Mouse (Mus musculus) brain, embryonic 14.5 days (tissue): ENCODE data around the gene Fnbp1l.

ENCODE experiments used
- CTCF ChIP-seq: fragments of 200-500 bp; IDR thresholded peaks from 2 replicates; pipeline ENCODE4 v1.5.1; 2012; ENCODE audit warnings: inconsistent platforms, mild to moderate bottlenecking, moderate library complexity, borderline replicate concordance; ENCODE audit not compliant: insufficient read depth, insufficient read length; ENCODE audit errors: extremely low read depth
- POLR2A ChIP-seq: fragments of 200-500 bp; IDR thresholded peaks from 2 replicates; pipeline ENCODE4 v1.6.1; 2012; ENCODE audit warnings: mild to moderate bottlenecking, inconsistent platforms, borderline replicate concordance; ENCODE audit not compliant: poor library complexity, insufficient read depth, insufficient read length, severe bottlenecking; ENCODE audit errors: extremely low read depth

DNA sequence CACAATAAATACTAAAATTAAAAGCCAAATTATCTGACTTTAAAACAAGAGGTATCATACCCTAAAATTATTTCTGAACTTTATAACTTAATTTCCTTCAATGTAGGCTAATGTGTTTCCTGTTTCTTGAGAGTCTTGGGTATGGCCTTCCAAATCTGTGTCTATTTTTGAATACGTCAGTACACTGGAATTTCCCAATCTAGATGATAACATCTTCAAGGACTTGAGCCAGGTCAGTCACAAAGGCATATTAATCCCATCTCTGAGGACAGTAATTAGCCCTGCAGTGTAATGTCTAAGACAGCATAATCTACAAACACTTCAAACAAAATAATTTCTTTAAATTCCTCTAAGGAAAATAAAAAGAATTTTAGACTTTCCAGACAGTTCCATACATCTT, 17.8 kb upstream of the Fnbp1l start:
- TF ChIP-seq CTCF, result no peak
- TF ChIP-seq POLR2A, result no peak
